Mouse (Mus musculus) testis, adult 2 months (tissue): ENCODE results near the gene Chit1.

ENCODE experiments used
- CTCF ChIP-seq: fragments of 200-500 bp; IDR thresholded peaks from 2 replicates; pipeline ENCODE4 v1.5.1; 2012; ENCODE audit warnings: low read depth, mild to moderate bottlenecking, inconsistent platforms, low read length, moderate library complexity; ENCODE audit not compliant: control insufficient read depth, insufficient read depth, insufficient replicate concordance
- POLR2A ChIP-seq: fragments of 200-500 bp; IDR thresholded peaks from 2 replicates; pipeline ENCODE4 v1.6.1; 2012; ENCODE audit warnings: low read depth, mild to moderate bottlenecking, inconsistent platforms, low read length, moderate library complexity; ENCODE audit not compliant: control insufficient read depth

DNA sequence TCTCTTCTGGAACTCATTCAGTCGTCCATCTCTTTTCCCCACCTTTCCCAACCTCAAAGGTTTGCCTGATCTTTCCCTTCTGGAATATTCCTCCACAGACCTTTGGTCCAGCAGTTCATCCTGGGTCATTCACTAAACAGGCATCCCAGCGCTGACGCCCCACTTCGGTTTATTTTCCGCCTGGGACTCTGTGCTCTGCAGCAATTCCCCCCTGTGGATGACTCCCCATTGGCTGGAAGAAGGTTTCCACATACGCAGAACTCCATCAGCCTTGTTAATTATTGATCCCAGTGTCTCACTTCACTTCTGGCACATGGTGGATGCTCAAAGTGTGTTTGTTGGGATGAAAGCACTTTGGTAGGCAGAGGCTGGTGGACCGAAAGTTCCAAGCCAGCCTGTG, 52.4 kb downstream of the Chit1 start:
- TF ChIP-seq CTCF (no peak), POLR2A (no peak)
